Mouse (Mus musculus): ENCODE results near the gene Sgcd. TPM values are rescaled to one million over a fixed set of nuclear protein-coding genes. Genes with fewer than 3 reads are reported as not detected.

Sgcd gene
- polyA plus RNA-seq, 1 experiment from 2014 or later: 2.0 TPM

DNA sequence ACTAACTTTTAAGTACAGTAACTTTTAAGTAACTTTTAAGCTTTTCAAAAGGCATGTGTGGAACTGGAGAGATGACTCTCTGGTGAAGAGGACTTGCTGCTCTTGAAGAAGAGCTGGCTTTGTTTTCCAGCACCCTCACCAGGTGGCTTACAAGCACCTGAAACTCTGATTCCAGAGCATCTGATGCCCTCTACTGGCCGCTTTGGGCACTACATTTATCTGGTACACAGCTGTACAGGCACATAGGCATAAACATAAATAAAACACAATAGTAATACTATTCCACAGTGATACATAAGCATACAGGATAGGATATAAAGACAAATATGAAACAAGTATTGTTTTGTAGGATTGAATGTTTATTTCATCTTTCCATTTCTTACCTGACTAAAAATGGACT is 330.6 kb downstream of the Sgcd start:
- Histone ChIP-seq H3K9ac (ENCODE audit: low read length) (no peak overlapping the region), H3K36me3 (ENCODE audit: control insufficient read depth, insufficient read depth, low read length) (no peaks in the 10 kb centered on the region), H3K4me1 (replicated peaks; ENCODE audit: control insufficient read depth, insufficient read depth) (no peaks in the 10 kb centered on the region), H3K4me3 (ENCODE audit: low read depth, low read length) (no peak overlapping the region), H3K9me3 (ENCODE audit: control insufficient read depth, low read length) (no peaks in the 10 kb centered on the region), H3K27me3 (ENCODE audit: control insufficient read depth, insufficient read depth, low read length) (no peaks in the 10 kb centered on the region), H3K4me2 (replicated peaks; ENCODE audit: low read depth) (no peak overlapping the region), H3K27ac (replicated peaks) (no peak overlapping the region)
- ATAC-seq (ENCODE audit: low FRiP score, low TSS enrichment): no peak
- WGBS: 3% methylated on average over 1 of the region's 1 CpGs
- DNase-seq (ENCODE audit: low spot score): peak; percentile 52
- TF ChIP-seq CTCF (IDR thresholded peaks at IDR 0.05; ENCODE audit: low read depth) (peak; percentile 79), EP300 (optimal IDR thresholded peaks at IDR 0.05) (no peak)

DNA sequence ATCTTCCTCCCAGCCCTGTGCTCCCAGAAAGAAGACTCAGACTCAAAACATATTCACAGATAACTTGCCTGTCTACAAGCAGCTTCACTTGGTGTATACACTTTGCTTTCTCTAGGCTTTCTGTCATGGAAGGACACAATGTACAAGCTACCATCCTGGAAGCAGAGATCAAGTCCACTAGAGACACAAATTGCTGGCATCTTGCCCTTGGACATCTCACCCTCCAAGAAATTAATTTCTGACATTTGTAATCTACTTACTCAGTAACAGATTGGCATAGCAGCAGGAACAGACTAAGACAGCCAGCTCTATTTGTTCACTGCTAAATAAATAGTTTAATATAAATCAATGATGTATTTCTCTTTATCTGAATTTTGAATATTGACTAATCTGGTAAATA is 342.9 kb downstream of the Sgcd start:
- H3K9ac ChIP-seq (ENCODE audit: low read length): no peak overlapping the region
- no peak overlapping the region for H3K4me2 ChIP-seq (replicated peaks; ENCODE audit: low read depth)
- H3K36me3 ChIP-seq (ENCODE audit: control insufficient read depth, insufficient read depth, low read length): no peaks in the 10 kb centered on the region
- no peak overlapping the region for H3K4me3 ChIP-seq (ENCODE audit: low read depth, low read length)
- H3K27ac ChIP-seq (replicated peaks): no peak overlapping the region
- DNase-seq (ENCODE audit: low spot score) (no peak), ATAC-seq (ENCODE audit: low FRiP score, low TSS enrichment) (no peak)
- no peaks in the 10 kb centered on the region for H3K27me3 ChIP-seq (ENCODE audit: control insufficient read depth, insufficient read depth, low read length)
- H3K4me1 ChIP-seq (replicated peaks; ENCODE audit: control insufficient read depth, insufficient read depth): no peaks in the 10 kb centered on the region
- no peaks in the 10 kb centered on the region for H3K9me3 ChIP-seq (ENCODE audit: control insufficient read depth, low read length)
- TF ChIP-seq CTCF (IDR thresholded peaks at IDR 0.05; ENCODE audit: low read depth) (no peak), EP300 (optimal IDR thresholded peaks at IDR 0.05) (no peak)

DNA sequence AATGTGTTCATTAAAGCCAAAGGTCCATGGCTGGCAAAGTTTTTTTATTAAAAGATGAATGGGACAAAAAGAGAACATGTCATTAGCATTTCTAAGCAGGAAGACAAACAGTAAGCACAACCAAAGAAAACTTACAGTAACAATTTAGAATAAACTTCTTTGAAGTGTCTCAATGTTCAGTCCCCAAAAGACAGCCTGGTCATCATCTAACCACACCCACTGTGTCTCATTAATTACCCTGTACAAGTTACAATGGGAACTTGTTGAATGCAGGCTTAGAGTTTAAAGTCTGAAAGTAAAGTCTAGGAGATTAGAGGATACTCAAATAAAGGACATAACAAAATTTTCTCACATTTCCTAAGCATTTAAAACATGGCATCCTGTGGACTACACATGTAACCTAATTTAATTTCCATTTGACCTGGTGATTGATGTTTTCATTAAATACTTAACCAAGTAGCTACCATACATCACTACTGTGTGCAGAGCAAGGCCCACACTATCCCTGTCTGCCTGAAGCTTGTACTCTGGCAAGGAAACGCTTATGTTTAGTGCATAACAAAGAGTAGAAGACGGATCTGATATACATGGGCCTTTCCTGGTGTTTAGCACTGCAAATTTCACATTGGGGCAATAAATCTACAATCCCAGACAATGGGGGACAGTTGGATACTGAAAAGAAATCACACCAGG is 347.1 kb downstream of the Sgcd start:
- ATAC-seq (ENCODE audit: low FRiP score, low TSS enrichment): no peak
- no peak overlapping the region for H3K27ac ChIP-seq (replicated peaks)
- WGBS: 31% methylated on average over 2 of the region's 2 CpGs
- no peak overlapping the region for H3K4me2 ChIP-seq (replicated peaks; ENCODE audit: low read depth)
- DNase-seq (ENCODE audit: low spot score): no peak
- no peak for TF ChIP-seq EP300 (optimal IDR thresholded peaks at IDR 0.05)
- no peak for TF ChIP-seq CTCF (IDR thresholded peaks at IDR 0.05; ENCODE audit: low read depth)
- H3K4me1 ChIP-seq (replicated peaks; ENCODE audit: control insufficient read depth, insufficient read depth): no peaks in the 10 kb centered on the region
- H3K27me3 ChIP-seq (ENCODE audit: control insufficient read depth, insufficient read depth, low read length): no peaks in the 10 kb centered on the region
- no peaks in the 10 kb centered on the region for H3K9me3 ChIP-seq (ENCODE audit: control insufficient read depth, low read length)
- no peaks in the 10 kb centered on the region for H3K36me3 ChIP-seq (ENCODE audit: control insufficient read depth, insufficient read depth, low read length)
- H3K9ac ChIP-seq (ENCODE audit: low read length): no peak overlapping the region
- no peak overlapping the region for H3K4me3 ChIP-seq (ENCODE audit: low read depth, low read length)

DNA sequence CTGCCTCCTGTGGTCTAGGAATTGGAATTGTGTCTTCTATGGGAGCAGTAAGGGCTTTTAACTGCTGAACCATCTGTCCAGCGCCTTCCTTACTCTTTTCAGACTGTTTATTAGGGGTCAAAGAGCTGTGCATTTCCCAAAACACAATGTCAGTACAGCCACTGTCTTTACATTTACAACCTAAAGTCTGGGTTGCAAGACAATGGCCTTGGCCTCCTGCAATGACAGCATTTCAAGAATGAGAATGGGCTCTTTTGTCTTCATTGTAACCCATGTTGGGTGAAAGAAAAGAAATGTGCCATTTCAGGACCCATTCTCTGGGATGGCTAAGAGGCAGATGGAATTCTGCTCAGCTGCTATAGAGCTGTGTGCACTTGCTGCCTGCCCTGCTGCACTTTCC is 348.2 kb downstream of the Sgcd start:
- no peaks in the 10 kb centered on the region for H3K27me3 ChIP-seq (ENCODE audit: control insufficient read depth, insufficient read depth, low read length)

DNA sequence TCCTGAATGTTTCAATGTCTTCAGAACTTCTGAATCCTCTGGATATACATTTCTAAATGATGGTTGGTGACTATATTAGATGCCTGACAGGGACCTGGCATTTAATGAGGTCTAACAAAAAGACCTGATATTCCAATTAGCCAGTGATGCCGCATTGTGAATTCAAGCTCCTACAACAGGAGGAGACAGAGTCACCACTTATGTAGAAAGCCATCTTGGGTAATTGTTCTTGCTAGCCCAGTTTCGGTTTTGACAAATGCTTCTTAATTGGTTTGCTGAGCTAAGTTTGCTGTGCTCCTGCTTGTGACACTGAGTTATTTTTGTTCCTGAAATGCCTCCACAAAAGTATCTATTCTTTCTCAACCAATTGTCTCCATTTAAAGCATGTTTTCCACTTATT is 358.6 kb downstream of the Sgcd start:
- ATAC-seq (ENCODE audit: low FRiP score, low TSS enrichment): no peak
- no peak overlapping the region for H3K27ac ChIP-seq (replicated peaks)
- no peak overlapping the region for H3K4me3 ChIP-seq (ENCODE audit: low read depth, low read length)
- H3K27me3 ChIP-seq (ENCODE audit: control insufficient read depth, insufficient read depth, low read length): no peaks in the 10 kb centered on the region
- TF ChIP-seq EP300 (optimal IDR thresholded peaks at IDR 0.05) (no peak), CTCF (IDR thresholded peaks at IDR 0.05; ENCODE audit: low read depth) (no peak)
- 87% methylated on average over 2 of the region's 2 CpGs for WGBS
- H3K9me3 ChIP-seq (ENCODE audit: control insufficient read depth, low read length): no peaks in the 10 kb centered on the region
- H3K4me1 ChIP-seq (replicated peaks; ENCODE audit: control insufficient read depth, insufficient read depth): no peaks in the 10 kb centered on the region
- H3K9ac ChIP-seq (ENCODE audit: low read length): no peak overlapping the region
- H3K4me2 ChIP-seq (replicated peaks; ENCODE audit: low read depth): no peak overlapping the region
- no peak for DNase-seq (ENCODE audit: low spot score)
- no peaks in the 10 kb centered on the region for H3K36me3 ChIP-seq (ENCODE audit: control insufficient read depth, insufficient read depth, low read length)

More for the DNA sequence above, 348.2 kb downstream of the Sgcd start:
- H3K9ac ChIP-seq (ENCODE audit: low read length): no peak overlapping the region
- no peak overlapping the region for H3K4me2 ChIP-seq (replicated peaks; ENCODE audit: low read depth)
- H3K4me1 ChIP-seq (replicated peaks; ENCODE audit: control insufficient read depth, insufficient read depth): no peaks in the 10 kb centered on the region
- H3K4me3 ChIP-seq (ENCODE audit: low read depth, low read length): no peak overlapping the region
- ATAC-seq (ENCODE audit: low FRiP score, low TSS enrichment) (no peak), DNase-seq (ENCODE audit: low spot score) (no peak)
- H3K27ac ChIP-seq (replicated peaks): no peak overlapping the region
- no peaks in the 10 kb centered on the region for H3K9me3 ChIP-seq (ENCODE audit: control insufficient read depth, low read length)
- no peaks in the 10 kb centered on the region for H3K36me3 ChIP-seq (ENCODE audit: control insufficient read depth, insufficient read depth, low read length)
- 48% methylated on average over 1 of the region's 1 CpGs for whole genome bisulfite sequencing
- TF ChIP-seq EP300 (optimal IDR thresholded peaks at IDR 0.05) (no peak), CTCF (IDR thresholded peaks at IDR 0.05; ENCODE audit: low read depth) (no peak)

DNA sequence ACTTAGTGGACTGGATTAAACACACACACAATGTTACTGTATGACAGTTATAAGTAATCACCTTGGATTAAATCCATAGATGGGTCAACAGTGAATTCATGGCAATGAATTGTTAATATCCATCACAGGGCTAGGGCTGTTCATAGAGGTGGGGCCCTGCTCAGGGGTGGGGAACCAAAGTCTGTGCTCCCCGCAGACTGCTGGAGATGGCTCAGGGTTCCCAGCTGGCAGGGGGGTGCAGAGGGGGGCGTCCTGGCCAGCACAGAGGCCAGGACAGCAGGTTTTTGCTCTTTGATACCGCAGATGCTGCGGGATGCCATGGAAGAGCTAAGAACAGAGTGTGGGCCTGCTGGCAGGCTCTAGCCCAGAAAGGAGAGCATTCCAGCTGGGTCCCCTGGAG is 378.9 kb downstream of the Sgcd start:
- H3K27ac ChIP-seq (replicated peaks): no peak overlapping the region
- no peaks in the 10 kb centered on the region for H3K4me1 ChIP-seq (replicated peaks; ENCODE audit: control insufficient read depth, insufficient read depth)
- no peaks in the 10 kb centered on the region for H3K27me3 ChIP-seq (ENCODE audit: control insufficient read depth, insufficient read depth, low read length)
- DNase-seq (ENCODE audit: low spot score): no peak
- H3K4me3 ChIP-seq (ENCODE audit: low read depth, low read length): no peak overlapping the region
- H3K9ac ChIP-seq (ENCODE audit: low read length): no peak overlapping the region
- no peak for ATAC-seq (ENCODE audit: low FRiP score, low TSS enrichment)
- no peak overlapping the region for H3K4me2 ChIP-seq (replicated peaks; ENCODE audit: low read depth)
- TF ChIP-seq EP300 (optimal IDR thresholded peaks at IDR 0.05) (no peak), CTCF (IDR thresholded peaks at IDR 0.05; ENCODE audit: low read depth) (no peak)
- H3K36me3 ChIP-seq (ENCODE audit: control insufficient read depth, insufficient read depth, low read length): no peaks in the 10 kb centered on the region
- H3K9me3 ChIP-seq (ENCODE audit: control insufficient read depth, low read length): no peaks in the 10 kb centered on the region
- WGBS: 74% methylated on average over 4 of the region's 4 CpGs
